Mouse (Mus musculus): ENCODE results near the gene Cdc6. TPM values are rescaled to one million over a fixed set of nuclear protein-coding genes. Genes with fewer than 3 reads are reported as not detected.

The Cdc6 gene
- polyA plus RNA-seq (2015; fragmentation: Nextera tagmentation; extraction: Ambion mirVana), result 8.0 and 10.8 TPM in 2 replicates

GRCm38 (mm10) chr11:98907437-98908173, at the start of gene Cdc6:
Gene Cdc6, plus strand, starts transcription at chr11:98907801.

GRCm38 (mm10) chr11:98863028-98863750, 44.4 kb upstream of the Cdc6 start, which contains the start of gene Wipf2:
Gene Wipf2, plus strand, starts transcription at chr11:98863638.

GRCm38 (mm10) chr11:98927438-98928076, 20.0 kb downstream of the Cdc6 start, which contains the start of gene Rara:
Gene Rara, plus strand, starts transcription at chr11:98927818.

Other genes with a start within 250 kb of the Cdc6 start
- gene Gsdma, start 243.4 kb upstream of the Cdc6 start, polyA plus RNA-seq (2015; fragmentation: Nextera tagmentation; extraction: Ambion mirVana), result 2.4 and 2.8 TPM in 2 replicates
- 117 and 120 TPM in 2 replicates for gene Psmd3, start 225.2 kb upstream of the Cdc6 start, polyA plus RNA-seq (2015; fragmentation: Nextera tagmentation; extraction: Ambion mirVana)
- 0.72 and 0.96 TPM in 2 replicates for gene Csf3, start 206.5 kb upstream of the Cdc6 start, polyA plus RNA-seq (2015; fragmentation: Nextera tagmentation; extraction: Ambion mirVana)
- 16.3 and 20.1 TPM in 2 replicates for gene Med24, start 178.4 kb upstream of the Cdc6 start, polyA plus RNA-seq (2015; fragmentation: Nextera tagmentation; extraction: Ambion mirVana)
- 24.8 and 25.4 TPM in 2 replicates for gene Thra, start 167.2 kb upstream of the Cdc6 start, polyA plus RNA-seq (2015; fragmentation: Nextera tagmentation; extraction: Ambion mirVana)
- 6.4 and 9.4 TPM in 2 replicates for gene Nr1d1, start 132.5 kb upstream of the Cdc6 start, polyA plus RNA-seq (2015; fragmentation: Nextera tagmentation; extraction: Ambion mirVana)
- gene Msl1, start 112.3 kb upstream of the Cdc6 start, polyA plus RNA-seq (2015; fragmentation: Nextera tagmentation; extraction: Ambion mirVana), result 11.6 and 13.5 TPM in 2 replicates
- gene Casc3, start 102.9 kb upstream of the Cdc6 start, polyA plus RNA-seq (2015; fragmentation: Nextera tagmentation; extraction: Ambion mirVana), result 16.1 and 18.2 TPM in 2 replicates
- gene Rapgefl1, start 71.0 kb upstream of the Cdc6 start, polyA plus RNA-seq (2015; fragmentation: Nextera tagmentation; extraction: Ambion mirVana), result 1.9 and 2.6 TPM in 2 replicates
- 4.3 and 4.6 TPM in 2 replicates for gene Wipf2, start 44.2 kb upstream of the Cdc6 start, polyA plus RNA-seq (2015; fragmentation: Nextera tagmentation; extraction: Ambion mirVana)
- 17.0 and 18.1 TPM in 2 replicates for gene Rara, start 20.0 kb downstream of the Cdc6 start, polyA plus RNA-seq (2015; fragmentation: Nextera tagmentation; extraction: Ambion mirVana)
- gene Gjd3, start 75.2 kb downstream of the Cdc6 start, polyA plus RNA-seq (2015; fragmentation: Nextera tagmentation; extraction: Ambion mirVana), result 0.31 and 0.39 TPM in 2 replicates
- gene Top2a, start 116.4 kb downstream of the Cdc6 start, polyA plus RNA-seq (2015; fragmentation: Nextera tagmentation; extraction: Ambion mirVana), result 27.1 and 42.6 TPM in 2 replicates
- 283 and 299 TPM in 2 replicates for gene Igfbp4, start 133.4 kb downstream of the Cdc6 start, polyA plus RNA-seq (2015; fragmentation: Nextera tagmentation; extraction: Ambion mirVana)
- gene Tns4, start 181.5 kb downstream of the Cdc6 start, polyA plus RNA-seq (2015; fragmentation: Nextera tagmentation; extraction: Ambion mirVana), result 2.7 and 3.1 TPM in 2 replicates
- gene Ccr7, start 247.3 kb downstream of the Cdc6 start, polyA plus RNA-seq (2015; fragmentation: Nextera tagmentation; extraction: Ambion mirVana), result 0.06 and 0.07 TPM in 2 replicates